In genomic region chr9:21923490-21924098, GRCm38 (mm10) we compare ENCODE assay signal across 8 mouse cellular contexts. TPM values are rescaled to one million over a fixed set of nuclear protein-coding genes. Genes with fewer than 3 reads are reported as not detected.
DNase-seq lines count a peak whose midpoint lies in the region; ATAC-seq and TF ChIP-seq lines count a peak whose summit lies in the region.

No protein-coding gene starts in this region.

- no peak overlapping the region for H3K4me3 ChIP-seq in intestine, embryonic 14.5 days (ENCODE audit: low read depth, low read length)
- H3K4me3 ChIP-seq in intestine, embryonic 15.5 days (replicated peaks), result no peak overlapping the region
- no peak overlapping the region for H3K4me3 ChIP-seq in lung, postnatal 0 days (ENCODE audit: low read depth, low read length)
- no peak overlapping the region for H3K4me3 ChIP-seq in lung, adult 2 months (replicated peaks; ENCODE audit: extremely low read depth, low read depth, low read length)
- H3K4me3 ChIP-seq in small intestine, adult 2 months (ENCODE audit: low read depth, low read length), result no peak overlapping the region

- H3K4me2 ChIP-seq in intestine, embryonic 14.5 days (ENCODE audit: low read length), result no peak overlapping the region
- H3K4me2 ChIP-seq in intestine, embryonic 15.5 days (replicated peaks), result no peak overlapping the region
- no peak overlapping the region for H3K4me2 ChIP-seq in lung, postnatal 0 days (replicated peaks; ENCODE audit: low read depth, low read length)

- no peak for TF ChIP-seq EP300 in lung, postnatal 0 days (IDR thresholded peaks at IDR 0.05)

- H3K9me3 ChIP-seq in intestine, embryonic 14.5 days (ENCODE audit: control insufficient read depth, low read length), result no peaks in the 10 kb centered on the region
- H3K9me3 ChIP-seq in intestine, embryonic 15.5 days, result no peaks in the 10 kb centered on the region
- no peaks in the 10 kb centered on the region for H3K9me3 ChIP-seq in lung, postnatal 0 days (ENCODE audit: low read length)

- no peak overlapping the region for H3K9ac ChIP-seq in intestine, embryonic 14.5 days (ENCODE audit: low read length)
- H3K9ac ChIP-seq in intestine, embryonic 15.5 days, result no peak overlapping the region
- no peak overlapping the region for H3K9ac ChIP-seq in lung, postnatal 0 days (replicated peaks; ENCODE audit: low read depth)

- no peaks in the 10 kb centered on the region for H3K36me3 ChIP-seq in intestine, embryonic 14.5 days (ENCODE audit: control insufficient read depth, insufficient read depth, low read length)
- no peaks in the 10 kb centered on the region for H3K36me3 ChIP-seq in intestine, embryonic 15.5 days
- no peaks in the 10 kb centered on the region for H3K36me3 ChIP-seq in lung, postnatal 0 days (ENCODE audit: insufficient read depth, low read length)
- 0 out of 2 replicates have a peak, but pooled peaks cover 2% of the 10 kb centered on the region for H3K36me3 ChIP-seq in small intestine, adult 2 months (ENCODE audit: control insufficient read depth, insufficient read depth, low read length)

- no peaks in the 10 kb centered on the region for H3K27me3 ChIP-seq in intestine, embryonic 14.5 days (replicated peaks; ENCODE audit: control insufficient read depth, insufficient read depth, low read length)
- H3K27me3 ChIP-seq in intestine, embryonic 15.5 days (replicated peaks), result no peaks in the 10 kb centered on the region
- H3K27me3 ChIP-seq in lung, postnatal 0 days (replicated peaks; ENCODE audit: insufficient read depth, low read length), result no peaks in the 10 kb centered on the region
- H3K27me3 ChIP-seq in small intestine, adult 2 months (ENCODE audit: control insufficient read depth, insufficient read depth, low read length), result no peaks in the 10 kb centered on the region

- WGBS in intestine, embryonic 14.5 days, result 57% methylated on average over 3 of the region's 3 CpGs
- 56% methylated on average over 3 of the region's 3 CpGs for WGBS in intestine, embryonic 15.5 days
- 16% methylated on average over 3 of the region's 3 CpGs for WGBS in lung, postnatal 0 days
- WGBS in lung, adult 2 months, result 10% methylated on average over 3 of the region's 3 CpGs
- 37% methylated on average over 3 of the region's 3 CpGs for WGBS in small intestine, adult 2 months

- peak; percentile 51 for DNase-seq in intestine, embryonic 14.5 days (ENCODE audit: low spot score)
- DNase-seq in lung, postnatal 0 days (ENCODE audit: low spot score), result no peak
- no peak for DNase-seq in lung, adult 2 months
- DNase-seq in ovary, postnatal 10 days (ENCODE audit: low spot score), result no peak
- DNase-seq in layer of hippocampus, postnatal 14 days (ENCODE audit: low spot score in 2 of 2), result no peak

- ATAC-seq in intestine, embryonic 14.5 days (replicated peaks; ENCODE audit: low FRiP score, low TSS enrichment, low read depth), result no peak
- ATAC-seq in intestine, embryonic 15.5 days, result no peak
- ATAC-seq in lung, postnatal 0 days, result no peak
- peak; percentile 33; the same call in 1 of the 2 replicates for ATAC-seq in erythroid progenitor cell, adult 5-6 weeks (replicated peaks; ENCODE audit: low FRiP score, poor library complexity, severe bottlenecking)

- H3K4me1 ChIP-seq in intestine, embryonic 14.5 days (replicated peaks; ENCODE audit: control insufficient read depth, insufficient read depth, low read length), result peaks cover 14% of the 10 kb centered on the region
- peaks cover 13% of the 10 kb centered on the region; the same call in 1 of the 2 replicates for H3K4me1 ChIP-seq in intestine, embryonic 15.5 days (replicated peaks)
- peaks cover 22% of the 10 kb centered on the region for H3K4me1 ChIP-seq in lung, postnatal 0 days (ENCODE audit: insufficient read depth, low read depth, low read length)
- H3K4me1 ChIP-seq in lung, adult 2 months (ENCODE audit: control insufficient read depth, insufficient read depth, low read length), result peaks cover 10% of the 10 kb centered on the region
- peaks cover 15% of the 10 kb centered on the region for H3K4me1 ChIP-seq in small intestine, adult 2 months (ENCODE audit: control insufficient read depth, insufficient read depth, insufficient read length, low read length)

- TF ChIP-seq POLR2A in lung, adult 2 months (IDR thresholded peaks at IDR 0.05; ENCODE audit: borderline replicate concordance, extremely low read depth, low read depth, low read length), result no peak
- TF ChIP-seq POLR2A in small intestine, adult 2 months (IDR thresholded peaks at IDR 0.05; ENCODE audit: low read depth, low read length), result no peak

- no peak overlapping the region for H3K27ac ChIP-seq in intestine, embryonic 14.5 days (ENCODE audit: low read depth)
- H3K27ac ChIP-seq in intestine, embryonic 15.5 days, result no peak overlapping the region
- H3K27ac ChIP-seq in lung, postnatal 0 days (ENCODE audit: low read length), result peak overlapping the region; percentile 86
- H3K27ac ChIP-seq in small intestine, adult 2 months (ENCODE audit: insufficient read depth, low read depth, low read length), result peak overlapping the region; percentile 46

- TF ChIP-seq CTCF in lung, postnatal 0 days (IDR thresholded peaks at IDR 0.05), result no peak
- TF ChIP-seq CTCF in lung, adult 2 months (IDR thresholded peaks at IDR 0.05; ENCODE audit: insufficient read depth, low read length), result no peak
- TF ChIP-seq CTCF in small intestine, adult 2 months (IDR thresholded peaks at IDR 0.05; ENCODE audit: extremely low read depth, insufficient read length, insufficient replicate concordance, low read depth, low read length), result no peak

RNA-seq across cellular contexts. Expression of gene Ccdc159, which starts 3.7 kb away (rescaled TPM):
- polyA plus RNA-seq in intestine, embryonic 14.5 days (2014; fragmentation: Nextera tagmentation; extraction: Ambion mirVana), result 3.8 and 4.2 TPM in 2 replicates
- 3.1 and 4.2 TPM in 2 replicates for polyA plus RNA-seq in intestine, embryonic 15.5 days (2015; fragmentation: Nextera tagmentation; extraction: Ambion mirVana)
- polyA plus RNA-seq in lung, postnatal 0 days (2015; fragmentation: Nextera tagmentation; extraction: Ambion mirVana), result 1.2 and 1.4 TPM in 2 replicates
- 6.3 and 7.6 TPM in 2 replicates for polyA plus RNA-seq in lung, adult 2 months (2012; rRNA removed)
- not detected in 2 replicates for total RNA-seq in erythroid progenitor cell, adult 5-6 weeks (2015; ENCODE audit: low replicate concordance)
- not detected in 2 replicates for total RNA-seq in erythroid progenitor cell, adult 5-6 weeks (2017; ENCODE audit: low replicate concordance)
- 0.71 and 1.2 TPM in 2 replicates for polyA plus RNA-seq in small intestine, adult 2 months (2012; rRNA removed)
- 10 to 100 TPM; 13.8 to 14.2 TPM for total RNA-seq in layer of hippocampus, postnatal 14 days (2021)

RNA-seq across cellular contexts. Expression of gene Tmem205, which starts 3.8 kb away (rescaled TPM):
- 57.1 and 59.6 TPM in 2 replicates for polyA plus RNA-seq in intestine, embryonic 14.5 days (2014; fragmentation: Nextera tagmentation; extraction: Ambion mirVana)
- 71.7 and 81.7 TPM in 2 replicates for polyA plus RNA-seq in intestine, embryonic 15.5 days (2015; fragmentation: Nextera tagmentation; extraction: Ambion mirVana)
- 106 and 107 TPM in 2 replicates for polyA plus RNA-seq in lung, postnatal 0 days (2015; fragmentation: Nextera tagmentation; extraction: Ambion mirVana)
- 190 and 194 TPM in 2 replicates for polyA plus RNA-seq in lung, adult 2 months (2012; rRNA removed)
- 13.8 TPM in 1 of 2 replicates, not detected in the other for total RNA-seq in erythroid progenitor cell, adult 5-6 weeks (2015; ENCODE audit: low replicate concordance)
- not detected in 2 replicates for total RNA-seq in erythroid progenitor cell, adult 5-6 weeks (2017; ENCODE audit: low replicate concordance)
- polyA plus RNA-seq in small intestine, adult 2 months (2012; rRNA removed), result 81.5 and 113 TPM in 2 replicates
- total RNA-seq in layer of hippocampus, postnatal 14 days (2021), result 10 to 100 TPM; 35.7 to 37.0 TPM

RNA-seq across cellular contexts. Expression of gene Rab3d, which starts 5.6 kb away (rescaled TPM):
- 18.4 and 21.5 TPM in 2 replicates for polyA plus RNA-seq in intestine, embryonic 14.5 days (2014; fragmentation: Nextera tagmentation; extraction: Ambion mirVana)
- 34.6 and 41.9 TPM in 2 replicates for polyA plus RNA-seq in intestine, embryonic 15.5 days (2015; fragmentation: Nextera tagmentation; extraction: Ambion mirVana)
- polyA plus RNA-seq in lung, postnatal 0 days (2015; fragmentation: Nextera tagmentation; extraction: Ambion mirVana), result 28.4 and 31.0 TPM in 2 replicates
- 83.6 and 104 TPM in 2 replicates for polyA plus RNA-seq in lung, adult 2 months (2012; rRNA removed)
- 3.8 and 7.2 TPM in 2 replicates for total RNA-seq in erythroid progenitor cell, adult 5-6 weeks (2015; ENCODE audit: low replicate concordance)
- 5.0 and 11.6 TPM in 2 replicates for total RNA-seq in erythroid progenitor cell, adult 5-6 weeks (2017; ENCODE audit: low replicate concordance)
- 48.9 and 86.7 TPM in 2 replicates for polyA plus RNA-seq in small intestine, adult 2 months (2012; rRNA removed)
- total RNA-seq in layer of hippocampus, postnatal 14 days (2021), result 10 to 100 TPM; 22.6 to 24.2 TPM

RNA-seq across cellular contexts. Expression of gene Plppr2, which starts 13.2 kb away (rescaled TPM):
- 8.2 and 8.7 TPM in 2 replicates for polyA plus RNA-seq in intestine, embryonic 14.5 days (2014; fragmentation: Nextera tagmentation; extraction: Ambion mirVana)
- polyA plus RNA-seq in intestine, embryonic 15.5 days (2015; fragmentation: Nextera tagmentation; extraction: Ambion mirVana), result 6.9 and 7.0 TPM in 2 replicates
- polyA plus RNA-seq in lung, postnatal 0 days (2015; fragmentation: Nextera tagmentation; extraction: Ambion mirVana), result 2.2 and 3.3 TPM in 2 replicates
- polyA plus RNA-seq in lung, adult 2 months (2012; rRNA removed), result 15.6 and 19.2 TPM in 2 replicates
- 1.3 TPM in 1 of 2 replicates, not detected in the other for total RNA-seq in erythroid progenitor cell, adult 5-6 weeks (2015; ENCODE audit: low replicate concordance)
- not detected in 2 replicates for total RNA-seq in erythroid progenitor cell, adult 5-6 weeks (2017; ENCODE audit: low replicate concordance)
- polyA plus RNA-seq in small intestine, adult 2 months (2012; rRNA removed), result 5.2 and 5.5 TPM in 2 replicates
- 100 to 1,000 TPM; 350 to 352 TPM for total RNA-seq in layer of hippocampus, postnatal 14 days (2021)

RNA-seq across cellular contexts. Expression of gene Swsap1, which starts 32.0 kb away (rescaled TPM):
- polyA plus RNA-seq in intestine, embryonic 14.5 days (2014; fragmentation: Nextera tagmentation; extraction: Ambion mirVana), result 11.7 and 12.8 TPM in 2 replicates
- 5.2 and 5.7 TPM in 2 replicates for polyA plus RNA-seq in intestine, embryonic 15.5 days (2015; fragmentation: Nextera tagmentation; extraction: Ambion mirVana)
- polyA plus RNA-seq in lung, postnatal 0 days (2015; fragmentation: Nextera tagmentation; extraction: Ambion mirVana), result 5.7 and 5.8 TPM in 2 replicates
- polyA plus RNA-seq in lung, adult 2 months (2012; rRNA removed), result 10.1 and 10.8 TPM in 2 replicates
- 0.42 and 3.2 TPM in 2 replicates for total RNA-seq in erythroid progenitor cell, adult 5-6 weeks (2015; ENCODE audit: low replicate concordance)
- 0.51 TPM in 1 of 2 replicates, not detected in the other for total RNA-seq in erythroid progenitor cell, adult 5-6 weeks (2017; ENCODE audit: low replicate concordance)
- 4.7 and 7.1 TPM in 2 replicates for polyA plus RNA-seq in small intestine, adult 2 months (2012; rRNA removed)
- total RNA-seq in layer of hippocampus, postnatal 14 days (2021), result 10 to 100 TPM; 14.4 to 15.2 TPM

Comparison
In these comparisons a context has a peak if more than half of its experiments do, and no peak if none do; other contexts are left out.
1. H3K27ac ChIP-seq: peak in lung, postnatal 0 days (single experiment) and small intestine, adult 2 months (single experiment); none in intestine, embryonic 14.5 days (single experiment) and intestine, embryonic 15.5 days (single experiment).